In the genomic region with DNA sequence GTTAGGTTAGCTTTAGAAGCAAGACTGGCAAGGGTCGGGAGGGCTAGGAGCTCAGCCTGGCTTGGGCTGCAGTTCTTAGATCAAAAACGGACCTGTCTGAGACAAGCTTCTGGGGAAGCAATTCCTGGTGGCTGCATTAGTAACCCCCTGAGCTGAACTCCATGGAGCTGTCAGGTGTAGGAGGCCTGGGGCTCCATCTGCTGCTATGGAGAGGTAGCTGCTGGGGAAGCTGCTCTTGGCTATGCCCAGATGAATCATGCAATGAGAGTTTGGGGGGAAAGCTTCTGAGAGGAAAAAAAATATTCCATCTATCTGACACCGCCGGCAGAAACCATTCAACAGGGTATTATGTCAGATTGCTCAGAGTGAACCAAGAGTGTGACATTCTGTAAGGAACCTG, we compare ENCODE assay signal across 13 mouse cellular contexts.
"Had no signal": no experiment of that assay in that cellular context is flagged by ENCODE, and none has a peak within 500 bp of the region (broad histone marks: within the 10 kb centered on the region; RNA-seq: fewer than 3 reads in every experiment).

No protein-coding gene starts in this region.

- H3K4me3 ChIP-seq: limb, embryonic 10.5 days; liver, embryonic 15.5 days; stomach, embryonic 15.5 days had no signal

- H3K9me3 ChIP-seq: limb, embryonic 10.5 days; liver, embryonic 15.5 days; stomach, embryonic 15.5 days had no signal

- H3K9ac ChIP-seq: liver, embryonic 15.5 days; stomach, embryonic 15.5 days had no signal

- H3K4me1 ChIP-seq: stomach, embryonic 15.5 days had no signal

- ATAC-seq: lung, postnatal 0 days; midbrain, embryonic 16.5 days had no signal

- H3K4me2 ChIP-seq: liver, embryonic 11.5 days; liver, embryonic 15.5 days; stomach, embryonic 15.5 days had no signal

- H3K36me3 ChIP-seq: limb, embryonic 10.5 days; liver, embryonic 15.5 days; stomach, embryonic 15.5 days had no signal

- H3K27ac ChIP-seq: limb, embryonic 10.5 days; liver, embryonic 15.5 days; stomach, embryonic 15.5 days had no signal

- H3K27me3 ChIP-seq: stomach, embryonic 15.5 days had no signal

- DNase-seq: kidney, adult 18-20 months; kidney, postnatal 25 days; layer of hippocampus, adult 9-11 months; lung, adult 2 months; lung, postnatal 4 days; right cerebral cortex, postnatal 14 days; thymus, postnatal 4 days had no signal
